ENCODE assay signal across 8 mouse cellular contexts in genomic region chr1:156718950-156719805, GRCm38 (mm10). TPM values are rescaled to one million over a fixed set of nuclear protein-coding genes. Genes with fewer than 3 reads are reported as not detected.
A peak's percentile ranks its signal among the peaks of the same experiment; 100 is the strongest.
DNase-seq lines count a peak whose midpoint lies in the region; ATAC-seq lines count a peak whose summit lies in the region.

Gene Fam20b, minus strand, starts transcription at chr1:156719086.

- H3K27ac ChIP-seq in brown adipose tissue, adult 24 weeks (replicated peaks; ENCODE audit: low read depth, low read length) = peak within 1 kb of the TSS; percentile 1
- H3K27ac ChIP-seq in heart, embryonic 14.5 days (replicated peaks in 1 of 2; ENCODE audit: control insufficient read depth in 1 of 2, insufficient read depth in 1 of 2, low read depth in 2 of 2, low read length in 2 of 2) = peak within 1 kb of the TSS; percentile 90 to 93
- peak within 1 kb of the TSS; percentile 89 for H3K27ac ChIP-seq in liver, embryonic 13.5 days
- H3K27ac ChIP-seq in stomach, embryonic 16.5 days (ENCODE audit: low read length) = peak within 1 kb of the TSS; percentile 97

- no peaks in the 10 kb centered on the region for H3K9me3 ChIP-seq in heart, embryonic 14.5 days (ENCODE audit: control insufficient read depth, low read length)
- H3K9me3 ChIP-seq in liver, embryonic 13.5 days (replicated peaks) = no peaks in the 10 kb centered on the region
- no peaks in the 10 kb centered on the region for H3K9me3 ChIP-seq in stomach, embryonic 16.5 days (replicated peaks; ENCODE audit: control insufficient read depth, low read length)

- under 1% methylated on average over 38 of the region's 47 CpGs for WGBS in heart, embryonic 14.5 days
- 2% methylated on average over 46 of the region's 47 CpGs for WGBS in liver, embryonic 13.5 days (ENCODE audit: insufficient replicate concordance)
- 2% methylated on average over 36 of the region's 47 CpGs for WGBS in stomach, embryonic 16.5 days

- H3K9ac ChIP-seq in heart, embryonic 14.5 days (ENCODE audit: low read length) = peak within 1 kb of the TSS; percentile 90
- peak within 1 kb of the TSS; percentile 92 for H3K9ac ChIP-seq in liver, embryonic 13.5 days
- H3K9ac ChIP-seq in stomach, embryonic 16.5 days (ENCODE audit: low read length) = peak within 1 kb of the TSS; percentile 98

- peak within 1 kb of the TSS; percentile 78 for H3K4me2 ChIP-seq in heart, embryonic 14.5 days (ENCODE audit: low read length)
- peak within 1 kb of the TSS; percentile 74 for H3K4me2 ChIP-seq in liver, embryonic 13.5 days
- H3K4me2 ChIP-seq in stomach, embryonic 16.5 days (ENCODE audit: low read depth, low read length) = peak within 1 kb of the TSS; percentile 74

- no peaks in the 10 kb centered on the region for H3K36me3 ChIP-seq in heart, embryonic 14.5 days (ENCODE audit: control insufficient read depth, insufficient read depth, low read length)
- peaks cover 5% of the 10 kb centered on the region; the same call in 1 of the 2 replicates for H3K36me3 ChIP-seq in liver, embryonic 13.5 days
- H3K36me3 ChIP-seq in stomach, embryonic 16.5 days (ENCODE audit: control insufficient read depth, insufficient read depth, low read length) = no peaks in the 10 kb centered on the region

- H3K4me1 ChIP-seq in brown adipose tissue, adult 24 weeks (ENCODE audit: control insufficient read depth, insufficient read depth, insufficient read length, low read length) = peaks cover 5% of the 10 kb centered on the region; the same call in 1 of the 2 replicates
- peaks cover 3 to 10% of the 10 kb centered on the region in 2 experiments; a peak in 2 of 4 replicates for H3K4me1 ChIP-seq in heart, embryonic 14.5 days (ENCODE audit: control insufficient read depth in 2 of 2, insufficient read depth in 2 of 2, low read length in 2 of 2)
- H3K4me1 ChIP-seq in liver, embryonic 13.5 days (replicated peaks) = peaks cover 65% of the 10 kb centered on the region
- peaks cover 11% of the 10 kb centered on the region; the same call in 1 of the 2 replicates for H3K4me1 ChIP-seq in stomach, embryonic 16.5 days (ENCODE audit: control insufficient read depth, insufficient read depth, low read length)

- peak; percentile 97 for ATAC-seq in heart, embryonic 14.5 days (ENCODE audit: insufficient number of reproducible peaks, insufficient read depth, low FRiP score, low read depth)
- peak; percentile 95 for ATAC-seq in liver, embryonic 13.5 days (ENCODE audit: low read depth)
- ATAC-seq in stomach, embryonic 16.5 days (ENCODE audit: insufficient read depth, low FRiP score) = peak; percentile 98

- no peaks in the 10 kb centered on the region for H3K27me3 ChIP-seq in heart, embryonic 14.5 days (ENCODE audit: control insufficient read depth, insufficient read depth, low read length)
- H3K27me3 ChIP-seq in liver, embryonic 13.5 days = no peaks in the 10 kb centered on the region
- no peaks in the 10 kb centered on the region for H3K27me3 ChIP-seq in stomach, embryonic 16.5 days (ENCODE audit: control insufficient read depth, insufficient read depth, low read length)

- peak; percentile 96 for DNase-seq in CD4-positive, CD25-positive, alpha-beta regulatory T cell, adult 2 months (ENCODE audit: low read depth, low spot score)
- DNase-seq in fibroblast of lung, adult 2 months (ENCODE audit: low read depth) = peak; percentile 67
- DNase-seq in kidney, postnatal 14 days = peak; percentile 98
- DNase-seq in liver, embryonic 13.5 days = peak; percentile 95
- DNase-seq in neural tube, embryonic 10.5 days (ENCODE audit: extremely low spot score, low spot score) = peak; percentile 97

- H3K4me3 ChIP-seq in brown adipose tissue, adult 24 weeks (ENCODE audit: insufficient read depth, low read depth, low read length) = peak within 1 kb of the TSS; percentile 85
- H3K4me3 ChIP-seq in heart, embryonic 14.5 days (ENCODE audit: control insufficient read depth in 1 of 2, insufficient read depth in 1 of 2, low read depth in 1 of 2, low read length in 2 of 2) = peak within 1 kb of the TSS; percentile 69 to 92
- H3K4me3 ChIP-seq in liver, embryonic 13.5 days (replicated peaks) = peak within 1 kb of the TSS; percentile 93
- H3K4me3 ChIP-seq in stomach, embryonic 16.5 days (replicated peaks; ENCODE audit: low read length) = peak within 1 kb of the TSS; percentile 99

RNA-seq across cellular contexts. Expression of gene Fam20b, which starts in this region (rescaled TPM):
- polyA plus RNA-seq in brown adipose tissue, adult 24 weeks (2012; ENCODE audit: insufficient read depth, insufficient read length, missing spikeins) = 20.4 and 34.7 TPM in 2 replicates
- polyA plus RNA-seq in heart, embryonic 14.5 days (2014; fragmentation: Nextera tagmentation; extraction: Ambion mirVana) = 28.1 TPM in 2 replicates
- 10.0 and 12.0 TPM in 2 replicates for polyA plus RNA-seq in liver, embryonic 13.5 days (2015; fragmentation: Nextera tagmentation; extraction: Ambion mirVana)
- polyA plus RNA-seq in stomach, embryonic 16.5 days (2015; fragmentation: Nextera tagmentation; extraction: Ambion mirVana) = 33.2 and 37.1 TPM in 2 replicates

Comparison
In these comparisons a context has a peak if more than half of its experiments do, and no peak if none do; other contexts are left out.
1. Peak in every context shown above with its lines: DNase-seq, ATAC-seq, H3K4me3 ChIP-seq and H3K27ac ChIP-seq.
2. H3K27ac ChIP-seq: peak in every context shown above with its lines; median percentile 97 in stomach, embryonic 16.5 days; 92 in heart, embryonic 14.5 days; 89 in liver, embryonic 13.5 days; 1 in brown adipose tissue, adult 24 weeks.